Mouse (Mus musculus) liver, adult 2 months (tissue): Measurements from ENCODE around the gene Tekt3. TPM values are rescaled to one million over a fixed set of nuclear protein-coding genes. Genes with fewer than 3 reads are reported as not detected.

Source experiments
- DNase-seq: peaks from one replicate; pipeline ENCODE4 v3.0.0-alpha.2; 2011; ENCODE audit warnings: low read depth, low spot score; ENCODE audit errors: extremely low read depth
- H3K27ac ChIP-seq: fragments of 200-500 bp; replicated peaks from 2 replicates; pipeline ENCODE4 v1.5.1; 2012; ENCODE audit warnings: low read depth, mild to moderate bottlenecking, control low read depth, inconsistent platforms, low read length; ENCODE audit not compliant: insufficient read depth
- H3K27me3 ChIP-seq: fragments of 200-500 bp; 2 replicates; pipeline ENCODE4 v1.6.1; 2012; ENCODE audit warnings: mild to moderate bottlenecking, moderate library complexity, low read length, inconsistent platforms; ENCODE audit not compliant: control insufficient read depth, insufficient read depth
- H3K36me3 ChIP-seq: fragments of 200-500 bp; 2 replicates; pipeline ENCODE4 v1.6.1; 2012; ENCODE audit warnings: low read length, inconsistent platforms; ENCODE audit not compliant: control insufficient read depth, insufficient read depth
- H3K4me1 ChIP-seq: fragments of 200-500 bp; 2 replicates; pipeline ENCODE4 v1.6.1; 2011; ENCODE audit warnings: low read length; ENCODE audit not compliant: control insufficient read depth, insufficient read depth
- H3K4me3 ChIP-seq: fragments of 200-500 bp; 2 replicates; pipeline ENCODE4 v1.5.1; 2011; ENCODE audit warnings: low read depth, mild to moderate bottlenecking, control low read depth, low read length, moderate library complexity; ENCODE audit not compliant: insufficient read depth
- H3K79me2 ChIP-seq: fragments of 200-500 bp; 2 replicates; pipeline ENCODE4 v1.6.1; 2012; ENCODE audit warnings: inconsistent platforms, mild to moderate bottlenecking, low read length, moderate library complexity; ENCODE audit not compliant: control insufficient read depth, insufficient read depth
- H3K9ac ChIP-seq: fragments of 200-500 bp; 2 replicates; pipeline ENCODE4 v1.6.1; 2012; ENCODE audit warnings: low read depth, mild to moderate bottlenecking, control low read depth, inconsistent platforms, low read length
- CTCF ChIP-seq: fragments of 200-500 bp; IDR thresholded peaks from 2 replicates; pipeline ENCODE4 v1.5.1; 2011; ENCODE audit warnings: low read depth, low read length, control low read depth
- POLR2A ChIP-seq: fragments of 200-500 bp; IDR thresholded peaks from 2 replicates; pipeline ENCODE4 v1.6.1; 2011; ENCODE audit warnings: low read length, control low read depth; ENCODE audit not compliant: insufficient read depth; ENCODE audit errors: extremely low read depth
- WGBS: fragments of 180-500 bp; shearing (Covaris S2); methylation state at CpG from one replicate; pipeline ENCODE4 v1.1.7; 2018; 5-methylcytosine and 5-hydroxymethylcytosine counted together
- polyA plus RNA-seq: library from polyadenylated mRNA; depleted of rRNA; stranded (reverse); fragments of >200 nt; gene quantifications from 2 replicates; pipeline ENCODE4 v1.2.3, GENCODE M21; 2012
- total RNA-seq: library from RNA; depleted of rRNA; stranded (reverse); fragments of >200 nt; gene quantifications from 2 replicates; pipeline ENCODE4 v1.2.3, GENCODE M21; 2014

Tekt3 gene
- total and polyA plus RNA-seq, 2 experiments = not detected

GRCm38 (mm10) chr11:63093601-63094000 lies 32.1 kb downstream of the Tekt3 start:
- no peak overlapping the region for H3K27ac ChIP-seq
- peak; percentile 47 for DNase-seq
- H3K36me3 ChIP-seq = no peaks in the 10 kb centered on the region
- H3K27me3 ChIP-seq = no peaks in the 10 kb centered on the region; the same call in 1 of the 2 replicates
- no peak overlapping the region for H3K4me3 ChIP-seq
- WGBS = 65% methylated on average over 5 of the region's 5 CpGs
- no peaks in the 10 kb centered on the region for H3K4me1 ChIP-seq
- H3K79me2 ChIP-seq = no peaks in the 10 kb centered on the region
- no peak overlapping the region for H3K9ac ChIP-seq
- TF ChIP-seq CTCF (no peak), POLR2A (no peak)

GRCm38 (mm10) chr11:63094496-63094895 lies 33.0 kb downstream of the Tekt3 start:
- no peaks in the 10 kb centered on the region for H3K4me1 ChIP-seq
- no peaks in the 10 kb centered on the region; the same call in 1 of the 2 replicates for H3K27me3 ChIP-seq
- no peaks in the 10 kb centered on the region for H3K79me2 ChIP-seq
- TF ChIP-seq CTCF = no peak
- TF ChIP-seq POLR2A = no peak
- no peaks in the 10 kb centered on the region for H3K36me3 ChIP-seq
- H3K4me3 ChIP-seq = no peak overlapping the region
- WGBS = 86% methylated on average over 8 of the region's 8 CpGs
- H3K27ac ChIP-seq = no peak overlapping the region
- H3K9ac ChIP-seq = no peak overlapping the region
- DNase-seq = no peak

DNA sequence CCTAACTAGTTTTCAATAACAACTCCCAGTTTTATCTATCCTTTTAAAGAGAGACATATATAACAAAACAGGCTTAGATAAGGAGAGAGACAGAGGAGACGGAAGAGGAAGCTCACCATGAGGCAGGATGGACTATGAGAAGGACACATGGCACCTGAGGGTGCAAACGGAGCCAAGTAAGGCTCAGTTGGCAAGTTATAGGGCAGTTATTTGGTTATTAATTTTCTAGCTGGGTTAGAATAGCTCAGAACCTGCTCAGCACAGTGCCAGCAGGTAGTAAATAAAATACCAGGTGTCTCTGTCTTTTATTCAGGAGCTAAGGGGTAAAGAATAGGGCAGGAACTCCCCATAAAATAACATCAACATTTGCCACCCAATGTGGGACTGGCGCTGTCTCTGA lies 36.6 kb downstream of the Tekt3 start:
- Histone ChIP-seq H3K27me3 (no peaks in the 10 kb centered on the region; the same call in 1 of the 2 replicates), H3K4me1 (no peaks in the 10 kb centered on the region), H3K27ac (no peak overlapping the region), H3K9ac (no peak overlapping the region), H3K36me3 (no peaks in the 10 kb centered on the region), H3K79me2 (no peaks in the 10 kb centered on the region), H3K4me3 (no peak overlapping the region)
- no peak for TF ChIP-seq POLR2A
- TF ChIP-seq CTCF = no peak
- 81% methylated on average over 3 of the region's 3 CpGs for WGBS
- no peak for DNase-seq

GRCm38 (mm10) chr11:63099390-63099789 lies 37.9 kb downstream of the Tekt3 start:
- WGBS = 74% methylated on average over 3 of the region's 3 CpGs
- DNase-seq = no peak

DNA sequence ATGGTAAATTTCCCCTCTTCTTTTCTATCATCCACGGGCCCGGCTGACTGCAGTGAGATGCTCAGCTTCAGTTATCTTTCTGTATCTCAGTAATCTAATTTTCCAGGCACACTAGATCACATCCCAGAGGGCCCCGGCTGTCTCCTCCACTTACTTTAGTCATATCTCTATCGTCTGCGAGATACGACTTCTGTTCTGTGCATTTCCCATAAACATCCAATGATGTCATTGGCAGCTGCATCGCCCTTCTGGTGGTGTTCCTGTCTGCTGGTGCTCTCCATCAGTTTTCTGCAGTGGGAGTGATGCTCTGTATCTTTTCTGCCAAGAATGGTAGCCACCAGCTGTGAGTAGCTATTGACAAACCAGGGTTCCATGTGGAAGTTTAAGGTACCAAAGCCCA lies 41.8 kb downstream of the Tekt3 start:
- Histone ChIP-seq H3K9ac (no peak overlapping the region), H3K79me2 (no peaks in the 10 kb centered on the region), H3K27ac (no peak overlapping the region), H3K4me1 (no peaks in the 10 kb centered on the region), H3K27me3 (peaks cover 6% of the 10 kb centered on the region; the same call in 1 of the 2 replicates), H3K36me3 (no peaks in the 10 kb centered on the region), H3K4me3 (no peak overlapping the region)
- 91% methylated on average over 7 of the region's 7 CpGs for WGBS
- no peak for TF ChIP-seq POLR2A
- no peak for TF ChIP-seq CTCF
- DNase-seq = no peak

More at GRCm38 (mm10) chr11:63099390-63099789, 37.9 kb downstream of the Tekt3 start:
- Histone ChIP-seq H3K27me3 (peaks cover 6% of the 10 kb centered on the region; the same call in 1 of the 2 replicates), H3K4me1 (no peaks in the 10 kb centered on the region), H3K9ac (no peak overlapping the region), H3K79me2 (no peaks in the 10 kb centered on the region), H3K36me3 (no peaks in the 10 kb centered on the region), H3K4me3 (no peak overlapping the region), H3K27ac (no peak overlapping the region)
- TF ChIP-seq POLR2A (no peak), CTCF (no peak)

- DNase-seq = no peak
- no peak for TF ChIP-seq POLR2A
- Histone ChIP-seq H3K27ac (no peak overlapping the region), H3K27me3 (peaks cover 6% of the 10 kb centered on the region; the same call in 1 of the 2 replicates), H3K36me3 (no peaks in the 10 kb centered on the region), H3K4me3 (no peak overlapping the region), H3K9ac (no peak overlapping the region), H3K79me2 (no peaks in the 10 kb centered on the region), H3K4me1 (no peaks in the 10 kb centered on the region)
- WGBS = 57% methylated on average over 2 of the region's 2 CpGs
Measured at GRCm38 (mm10) chr11:63104026-63104425, 42.6 kb downstream of the Tekt3 start.
